Mouse (Mus musculus) heart, postnatal 14 days (tissue): ENCODE measurements around the gene Gm10300. TPM values are rescaled to one million over a fixed set of nuclear protein-coding genes. Genes with fewer than 3 reads are reported as not detected.

Source experiments
- DNase-seq, 2 experiments: peaks; one replicate each; pipeline ENCODE4 v3.0.0; 2021 to 2022
- intact Hi-C: fragments of 180-260 bp; cut with DNase I; formaldehyde crosslinking; loops from one replicate; pipeline ENCODE4 v1.15.1; 2025
- total RNA-seq, 2 experiments: library from RNA; stranded (reverse); gene quantifications; 2 replicates each; pipeline ENCODE4 v1.2.3; 2021

Gene Gm10300
- total RNA-seq, 2 experiments from 2014 or later, result 0.15 to 0.19 TPM

DNA sequence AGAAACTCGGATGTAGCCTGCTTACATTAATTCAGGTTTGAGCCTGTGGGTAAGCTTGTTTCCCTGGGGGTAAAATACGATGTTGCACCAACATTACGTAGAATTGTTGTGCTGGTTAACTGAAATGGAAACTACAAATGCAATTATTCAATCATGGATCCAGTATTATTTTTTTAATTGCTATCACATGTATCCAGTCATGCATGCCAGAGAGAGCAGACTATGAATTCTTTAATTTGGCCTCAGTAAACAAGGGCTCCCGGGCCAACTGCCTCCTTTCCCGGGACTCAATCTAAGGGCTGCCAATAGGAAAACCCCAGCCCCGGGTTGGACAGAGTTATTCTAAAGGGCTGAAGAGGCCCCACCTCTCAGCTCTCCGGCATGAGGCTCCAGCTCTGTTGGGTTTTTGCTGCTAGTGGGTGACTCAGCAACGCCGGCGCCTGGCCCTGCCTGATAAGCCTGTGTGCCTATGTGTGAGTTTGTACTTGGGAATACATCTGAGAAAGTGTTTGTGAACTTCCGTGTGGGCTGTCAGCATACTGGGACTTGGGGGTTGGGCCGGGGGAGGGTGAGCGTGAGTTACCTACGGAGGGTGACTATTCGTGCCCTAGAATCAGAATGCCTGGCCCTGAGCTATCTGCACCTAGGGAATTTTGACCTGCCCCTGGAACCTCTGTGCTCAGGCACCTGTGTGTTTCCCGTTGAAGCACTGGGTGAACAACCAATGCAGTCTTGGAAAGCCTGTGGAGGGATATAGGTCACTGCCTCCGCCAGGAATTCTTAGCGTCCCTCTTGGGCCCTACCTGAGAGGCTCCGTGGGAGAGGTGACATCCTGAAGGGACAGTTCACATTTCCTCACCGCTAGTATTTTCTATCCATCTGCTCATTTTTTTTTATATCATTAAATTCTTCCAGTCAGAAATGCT is 2.2 kb downstream of the Gm10300 start:
- peak; percentile 52 to 62 for DNase-seq
- intact Hi-C loops, result loop anchor here (5.0 kb wide), 1 partner anchor 159 kb away; no protein-coding TSS in a partner anchor

GRCm38 (mm10) chr4:132077445-132077844 is 2.9 kb downstream of the Gm10300 start:
- no peak for DNase-seq

DNA sequence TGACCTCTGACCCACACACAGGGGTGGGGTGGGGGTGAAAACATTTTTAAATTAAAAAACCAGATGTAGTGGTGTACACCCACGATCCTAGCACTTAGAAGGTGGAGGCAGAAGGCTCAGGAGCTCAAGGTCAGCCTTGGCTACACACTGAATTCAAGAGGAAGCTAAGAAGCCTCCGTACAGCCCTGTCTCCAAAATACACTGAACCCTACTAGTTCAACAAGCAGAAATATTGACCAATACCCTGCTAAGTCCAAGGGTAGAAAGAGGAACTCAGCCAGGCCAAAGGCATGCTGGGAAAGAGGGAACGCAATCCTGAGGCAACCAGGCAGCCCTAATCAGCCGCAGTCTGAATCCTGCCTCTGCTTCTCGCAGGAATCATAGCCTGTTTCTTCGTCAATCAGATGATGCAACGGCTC is 3.8 kb downstream of the Gm10300 start:
- intact Hi-C loops, result loop anchor here (2.0 to 5.0 kb wide), 2 partner anchors 161 to 218 kb away; no protein-coding TSS in a partner anchor
- DNase-seq, result peak in 1 of 2 experiments; percentile 32

More at GRCm38 (mm10) chr4:132077445-132077844, 2.9 kb downstream of the Gm10300 start:
- intact Hi-C loops, result loop anchor here (5.0 kb wide), 1 partner anchor 160 kb away; no protein-coding TSS in a partner anchor

DNA sequence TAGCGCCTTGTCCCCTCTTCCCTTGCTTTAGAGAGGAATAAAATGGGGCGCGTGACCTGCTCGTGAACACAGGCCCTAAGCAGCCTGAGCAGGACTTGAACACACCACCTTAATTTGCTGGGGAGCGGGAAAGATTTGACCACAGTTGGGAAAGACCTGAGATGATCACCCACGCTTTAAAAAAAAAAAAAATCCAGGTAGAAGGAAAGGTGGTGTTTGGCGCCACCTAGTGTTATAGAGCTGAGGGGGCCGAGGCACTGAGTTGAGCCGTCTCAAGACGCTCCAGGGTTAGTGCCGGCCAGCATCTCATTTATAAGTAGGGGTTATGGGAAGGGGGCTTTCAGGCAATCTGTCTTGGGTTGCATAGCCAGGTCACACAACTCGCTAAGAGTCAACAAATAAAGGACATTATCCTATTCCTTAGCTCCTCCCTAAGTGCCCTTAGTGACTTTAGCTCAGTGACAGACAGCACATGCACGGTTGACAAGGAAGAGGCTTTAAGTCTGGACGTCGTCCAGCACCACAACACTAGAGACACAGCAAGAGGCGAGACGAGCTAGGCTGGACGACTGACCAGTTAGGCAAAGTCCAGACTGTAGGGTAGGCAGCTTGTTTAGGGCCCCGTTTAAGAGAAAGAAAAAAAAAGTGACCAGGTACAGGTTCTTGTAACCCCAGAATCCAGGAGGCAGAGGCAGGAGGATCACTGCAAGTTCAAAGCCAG is 5.2 kb downstream of the Gm10300 start:
- intact Hi-C loops, result loop anchor here (1.0 to 5.0 kb wide), 3 partner anchors 102 to 219 kb away; no protein-coding TSS in a partner anchor
- peak; percentile 72 to 82 for DNase-seq

GRCm38 (mm10) chr4:132080492-132080983 is 6.0 kb downstream of the Gm10300 start:
- intact Hi-C loops, result no loop called here
- no peak for DNase-seq

- intact Hi-C loops, result no loop called here
- DNase-seq, result no peak
Observed at GRCm38 (mm10) chr4:132085114-132085513, 10.6 kb downstream of the Gm10300 start.

DNA sequence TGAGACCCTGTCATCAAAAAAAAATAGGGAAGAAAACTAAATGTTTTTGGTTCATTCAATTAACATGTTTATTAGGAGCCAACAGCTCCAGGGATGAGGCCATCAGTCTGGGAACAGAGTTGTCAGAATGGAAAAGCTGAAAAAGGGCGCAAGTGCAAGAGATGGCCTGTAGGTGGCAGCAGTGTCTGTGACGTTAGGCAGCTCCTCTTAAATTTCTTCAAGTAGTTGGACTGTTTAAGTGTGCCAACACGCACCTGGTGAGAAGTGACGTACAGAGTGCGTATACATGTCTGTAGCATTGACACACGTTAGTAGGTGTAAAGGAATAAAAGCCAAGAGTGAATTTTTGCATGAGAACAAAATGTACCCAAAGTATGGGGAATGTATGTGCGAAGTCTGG is 14.4 kb downstream of the Gm10300 start:
- DNase-seq, result peak; percentile 57 to 72
- intact Hi-C loops, result loop anchor here (1.0 kb wide), 1 partner anchor 89 kb away; no protein-coding TSS in a partner anchor

DNA sequence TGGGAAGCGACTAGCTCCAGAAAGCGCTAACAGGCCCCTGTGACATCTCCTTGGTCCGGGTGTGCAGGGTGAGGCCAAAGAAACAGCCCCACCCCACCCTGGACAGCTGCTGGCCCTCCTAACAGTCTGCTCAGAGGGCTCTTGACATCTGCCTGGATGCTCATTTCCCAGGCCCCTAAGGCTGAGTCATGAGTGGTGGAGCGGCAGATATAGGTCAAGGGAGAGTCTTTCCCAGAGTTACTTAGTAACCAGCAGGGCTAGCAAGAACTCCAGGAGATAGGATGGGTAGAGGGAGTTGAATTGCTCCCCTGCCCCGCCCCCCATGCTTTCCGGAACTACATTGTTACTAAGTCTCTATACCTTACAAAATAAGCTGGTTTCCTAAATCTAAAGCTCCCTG is 18.6 kb downstream of the Gm10300 start:
- intact Hi-C loops, result loop anchor here (10.0 kb wide), 1 partner anchor 242 kb away; no protein-coding TSS in a partner anchor
- DNase-seq, result no peak

GRCm38 (mm10) chr4:132093928-132094327 is 19.4 kb downstream of the Gm10300 start:
- intact Hi-C loops, result loop anchor here (10.0 kb wide), 1 partner anchor 241 kb away; no protein-coding TSS in a partner anchor
- no peak for DNase-seq

DNA sequence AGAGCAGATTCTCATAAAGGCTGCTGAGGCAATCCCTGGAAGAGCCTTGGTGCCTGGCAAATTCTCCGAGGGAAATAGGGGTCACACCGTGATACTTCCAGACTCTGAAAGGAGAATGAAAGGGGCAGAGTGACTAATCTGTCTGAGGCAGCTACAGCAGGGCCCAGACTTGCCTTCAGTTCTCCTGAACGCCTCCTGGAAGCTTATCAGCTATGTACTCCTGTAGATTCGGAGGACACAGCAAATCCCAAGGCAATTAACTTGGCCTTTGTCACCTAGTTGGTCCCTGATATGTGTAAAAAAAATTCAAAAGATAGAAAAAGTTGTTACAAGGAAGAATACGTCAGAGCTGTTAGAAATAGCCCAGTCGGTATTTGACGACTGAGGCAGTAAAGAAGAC is 20.5 kb downstream of the Gm10300 start:
- no peak for DNase-seq
- intact Hi-C loops, result loop anchor here (10.0 kb wide), 1 partner anchor 240 kb away; no protein-coding TSS in a partner anchor

DNA sequence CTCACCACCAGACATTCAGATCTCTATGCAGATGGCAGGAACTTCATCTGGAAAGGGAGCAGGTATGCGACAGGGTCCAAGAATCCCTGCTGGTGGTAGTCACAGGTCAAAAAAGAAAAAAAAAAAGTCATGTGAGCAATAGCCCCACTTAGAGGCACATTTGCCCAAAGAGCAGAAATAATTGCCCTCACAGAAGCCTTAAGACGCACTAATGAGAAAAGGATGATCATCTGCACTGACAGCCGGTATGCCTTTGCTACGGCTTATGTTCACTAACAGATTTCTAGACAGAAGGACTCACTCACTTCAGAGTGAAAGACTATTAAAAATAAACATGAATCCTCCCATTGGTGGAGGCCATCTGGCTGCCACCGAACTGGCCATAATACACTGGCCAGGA is 25.1 kb downstream of the Gm10300 start:
- intact Hi-C loops, result loop anchor here (10.0 kb wide), 1 partner anchor 235 kb away; no protein-coding TSS in a partner anchor
- no peak for DNase-seq

DNA sequence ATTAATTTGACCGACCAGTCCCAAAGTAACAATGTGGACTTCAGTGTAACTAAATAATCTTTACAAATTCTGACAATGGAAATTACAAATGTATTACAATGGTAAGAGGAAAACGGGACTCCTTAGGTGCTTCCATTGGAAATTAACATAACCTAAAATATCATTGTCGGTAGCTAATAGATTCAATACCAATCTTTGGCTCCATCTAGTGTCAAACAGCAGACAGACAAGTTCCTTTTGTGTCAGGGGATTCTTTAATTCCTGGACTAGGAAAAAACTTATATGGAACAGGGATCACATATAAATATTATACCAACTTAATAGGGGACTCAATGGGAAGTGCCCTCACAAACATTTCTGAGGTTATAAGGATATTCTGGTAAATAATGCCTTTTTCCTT is 26.7 kb downstream of the Gm10300 start:
- intact Hi-C loops, result no loop called here

DNA sequence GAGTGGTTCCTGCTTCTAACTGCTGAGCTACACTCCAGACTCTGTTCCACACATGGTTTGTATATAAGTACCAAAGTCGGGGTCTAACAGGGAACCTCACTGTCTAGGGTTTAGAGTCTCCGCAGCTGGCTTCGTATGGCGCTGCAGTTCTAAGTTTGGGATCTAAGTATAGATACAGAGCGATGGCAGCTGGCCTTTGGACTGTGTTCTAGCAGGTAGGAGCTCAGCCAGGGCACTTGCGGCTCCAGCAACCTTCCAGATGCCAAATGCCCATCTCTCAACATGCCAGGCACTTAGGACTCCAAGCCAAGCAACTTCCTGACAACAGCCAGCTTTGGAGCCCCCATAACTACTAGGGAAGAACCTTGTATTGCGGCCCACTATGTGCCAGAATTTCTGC is 33.7 kb downstream of the Gm10300 start:
- intact Hi-C loops, result no loop called here
- no peak for DNase-seq

More for the DNA sequence above, 26.7 kb downstream of the Gm10300 start:
- no peak for DNase-seq

GRCm38 (mm10) chr4:132111227-132111626 is 36.7 kb downstream of the Gm10300 start:
- intact Hi-C loops, result no loop called here
- DNase-seq, result no peak

DNA sequence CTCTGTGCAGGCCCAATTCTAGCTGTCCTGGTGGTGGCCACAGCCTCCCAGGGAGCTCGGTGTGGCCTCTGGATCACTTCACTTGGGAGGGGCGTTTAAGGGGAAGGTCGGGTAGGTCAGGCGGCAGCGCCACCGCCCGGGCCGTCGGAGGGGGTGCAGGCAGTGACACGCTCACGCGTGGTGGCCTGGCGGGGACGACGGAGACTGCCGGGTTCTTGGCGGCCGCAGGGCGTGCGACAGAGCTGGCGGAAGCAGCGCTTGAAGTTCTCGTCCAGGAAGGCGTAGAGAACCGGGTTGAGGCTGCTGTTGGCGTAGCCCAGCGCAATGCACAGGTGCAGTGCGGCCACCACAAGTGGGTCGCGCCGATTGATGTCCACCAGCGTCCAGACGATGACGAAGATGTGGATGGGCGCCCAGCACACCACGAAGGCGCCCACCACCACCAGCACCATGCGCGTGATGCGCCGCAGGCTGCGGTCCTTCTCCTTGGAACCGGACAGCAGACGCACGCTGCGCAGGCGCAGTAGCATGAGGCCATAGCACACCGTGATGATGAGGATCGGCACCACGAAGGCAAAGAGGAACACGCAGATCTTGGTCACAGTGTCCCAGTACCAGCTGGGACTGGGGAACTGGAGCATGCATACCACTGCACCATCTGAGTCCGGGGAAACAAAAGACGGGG is 39.1 kb downstream of the Gm10300 start:
- intact Hi-C loops, result no loop called here
- peak in 1 of 2 experiments; percentile 20 for DNase-seq

DNA sequence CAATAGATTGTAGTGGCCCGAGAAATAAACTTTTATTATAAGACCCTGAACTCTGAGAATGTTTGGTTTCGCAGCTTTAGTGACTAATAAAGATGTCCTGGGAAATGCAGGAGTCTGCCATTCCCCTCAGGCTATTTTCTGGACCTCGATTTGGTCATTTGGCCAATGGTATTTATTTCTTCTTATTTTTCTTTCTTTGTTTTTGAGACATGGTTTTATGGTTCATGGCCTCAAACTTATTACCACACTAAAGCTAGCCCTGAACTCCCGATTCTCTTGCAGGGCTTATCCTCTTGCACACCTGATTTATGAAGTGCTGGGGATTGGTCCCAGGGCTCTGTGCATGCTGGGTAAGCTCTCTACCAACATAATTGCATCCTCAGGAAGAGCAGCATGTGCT is 41.8 kb downstream of the Gm10300 start:
- DNase-seq, result no peak
- intact Hi-C loops, result no loop called here

- DNase-seq, result no peak
- intact Hi-C loops, result no loop called here
Observed at GRCm38 (mm10) chr4:132119566-132119965, 45.1 kb downstream of the Gm10300 start.

GRCm38 (mm10) chr4:132121674-132122073 is 47.2 kb downstream of the Gm10300 start:
- intact Hi-C loops, result no loop called here
- DNase-seq, result no peak

DNA sequence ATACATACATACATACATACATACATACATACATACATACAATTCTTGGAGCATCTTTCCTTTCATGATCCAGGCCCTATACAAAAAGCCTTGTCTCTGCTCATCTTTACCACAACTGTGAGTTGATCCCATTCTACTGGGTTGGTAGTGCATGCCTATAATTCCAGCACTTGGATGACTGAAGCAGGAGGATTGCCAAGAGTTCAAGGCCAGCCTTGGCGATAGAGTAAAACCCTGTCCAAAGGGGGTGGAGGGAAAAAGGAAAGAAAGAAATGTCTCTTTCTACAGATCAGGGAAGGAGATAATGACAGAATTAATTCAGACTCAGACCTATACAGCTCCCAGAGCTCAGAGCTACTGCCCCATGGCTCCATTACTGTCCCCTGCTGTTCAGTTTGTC is 48.7 kb downstream of the Gm10300 start:
- no peak for DNase-seq
- intact Hi-C loops, result no loop called here
